Mouse (Mus musculus): ENCODE measurements around the gene Tgm2. TPM values are rescaled to one million over a fixed set of nuclear protein-coding genes. Genes with fewer than 3 reads are reported as not detected.

Tgm2 gene
- polyA plus RNA-seq, 1 experiment from 2014 or later: 109 TPM

GRCm38 (mm10) chr2:158080622-158081241, 65.5 kb downstream of the Tgm2 start:
- peak overlapping the region; percentile 70 for H3K27ac ChIP-seq (replicated peaks)
- WGBS: 56% methylated on average over 9 of the region's 9 CpGs
- peaks cover 5% of the 10 kb centered on the region; the same call in 1 of the 2 replicates for H3K36me3 ChIP-seq (ENCODE audit: control insufficient read depth, insufficient read depth, low read length)
- no peak overlapping the region for H3K4me3 ChIP-seq (ENCODE audit: low read depth, low read length)
- H3K9me3 ChIP-seq (ENCODE audit: control insufficient read depth, low read length): no peaks in the 10 kb centered on the region
- DNase-seq (ENCODE audit: low spot score): peak; percentile 52
- H3K4me2 ChIP-seq (replicated peaks; ENCODE audit: low read depth): no peak overlapping the region
- H3K4me1 ChIP-seq (replicated peaks; ENCODE audit: control insufficient read depth, insufficient read depth): peaks cover 5% of the 10 kb centered on the region; the same call in 1 of the 2 replicates
- peak; percentile 85 for ATAC-seq (ENCODE audit: low FRiP score, low TSS enrichment)
- no peak overlapping the region for H3K9ac ChIP-seq (ENCODE audit: low read length)
- no peaks in the 10 kb centered on the region for H3K27me3 ChIP-seq (ENCODE audit: control insufficient read depth, insufficient read depth, low read length)
- no peak for TF ChIP-seq CTCF (IDR thresholded peaks at IDR 0.05; ENCODE audit: low read depth)
- no peak for TF ChIP-seq EP300 (optimal IDR thresholded peaks at IDR 0.05)

GRCm38 (mm10) chr2:158079843-158080395, 66.3 kb downstream of the Tgm2 start:
- no peaks in the 10 kb centered on the region; the same call in 1 of the 2 replicates for H3K4me1 ChIP-seq (replicated peaks; ENCODE audit: control insufficient read depth, insufficient read depth)
- no peaks in the 10 kb centered on the region for H3K9me3 ChIP-seq (ENCODE audit: control insufficient read depth, low read length)
- H3K27me3 ChIP-seq (ENCODE audit: control insufficient read depth, insufficient read depth, low read length): no peaks in the 10 kb centered on the region
- H3K4me3 ChIP-seq (ENCODE audit: low read depth, low read length): no peak overlapping the region
- ATAC-seq (ENCODE audit: low FRiP score, low TSS enrichment) (peak; percentile 69), DNase-seq (ENCODE audit: low spot score) (peak; percentile 47)
- no peak for TF ChIP-seq EP300 (optimal IDR thresholded peaks at IDR 0.05)
- TF ChIP-seq CTCF (IDR thresholded peaks at IDR 0.05; ENCODE audit: low read depth): peak; percentile 44
- peaks cover 13% of the 10 kb centered on the region; the same call in 1 of the 2 replicates for H3K36me3 ChIP-seq (ENCODE audit: control insufficient read depth, insufficient read depth, low read length)
- peak overlapping the region; percentile 70 for H3K27ac ChIP-seq (replicated peaks)
- no peak overlapping the region for H3K4me2 ChIP-seq (replicated peaks; ENCODE audit: low read depth)
- H3K9ac ChIP-seq (ENCODE audit: low read length): no peak overlapping the region
- WGBS: 40% methylated on average over 9 of the region's 9 CpGs

DNA sequence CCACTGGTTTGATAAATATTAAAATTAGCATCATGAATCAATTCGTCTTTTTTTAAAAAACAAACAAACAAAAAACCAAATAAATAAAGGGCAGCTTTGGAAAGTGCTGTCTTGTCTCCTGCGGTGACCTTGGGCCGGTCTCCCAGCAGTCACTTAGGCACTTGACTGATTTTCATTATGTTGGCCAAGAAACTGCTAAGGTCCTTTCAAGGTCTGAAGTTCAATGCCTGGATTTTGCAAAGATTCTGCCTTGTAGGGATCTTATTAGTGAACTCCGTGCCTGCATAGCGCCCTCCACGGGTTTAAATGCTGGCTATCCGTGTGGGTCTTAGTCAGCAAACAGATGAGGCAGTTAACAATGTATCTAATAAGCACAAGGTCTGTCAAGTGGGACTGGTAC, 67.3 kb downstream of the Tgm2 start:
- Histone ChIP-seq H3K4me2 (replicated peaks; ENCODE audit: low read depth) (no peak overlapping the region), H3K27me3 (ENCODE audit: control insufficient read depth, insufficient read depth, low read length) (no peaks in the 10 kb centered on the region), H3K27ac (replicated peaks) (no peak overlapping the region), H3K4me3 (ENCODE audit: low read depth, low read length) (no peak overlapping the region), H3K4me1 (replicated peaks; ENCODE audit: control insufficient read depth, insufficient read depth) (no peaks in the 10 kb centered on the region), H3K9me3 (ENCODE audit: control insufficient read depth, low read length) (no peaks in the 10 kb centered on the region), H3K36me3 (ENCODE audit: control insufficient read depth, insufficient read depth, low read length) (peaks cover 17% of the 10 kb centered on the region; the same call in 1 of the 2 replicates), H3K9ac (ENCODE audit: low read length) (no peak overlapping the region)
- ATAC-seq (ENCODE audit: low FRiP score, low TSS enrichment) (no peak), DNase-seq (ENCODE audit: low spot score) (no peak)
- WGBS: 82% methylated on average over 7 of the region's 7 CpGs
- TF ChIP-seq EP300 (optimal IDR thresholded peaks at IDR 0.05) (no peak), CTCF (IDR thresholded peaks at IDR 0.05; ENCODE audit: low read depth) (no peak)

DNA sequence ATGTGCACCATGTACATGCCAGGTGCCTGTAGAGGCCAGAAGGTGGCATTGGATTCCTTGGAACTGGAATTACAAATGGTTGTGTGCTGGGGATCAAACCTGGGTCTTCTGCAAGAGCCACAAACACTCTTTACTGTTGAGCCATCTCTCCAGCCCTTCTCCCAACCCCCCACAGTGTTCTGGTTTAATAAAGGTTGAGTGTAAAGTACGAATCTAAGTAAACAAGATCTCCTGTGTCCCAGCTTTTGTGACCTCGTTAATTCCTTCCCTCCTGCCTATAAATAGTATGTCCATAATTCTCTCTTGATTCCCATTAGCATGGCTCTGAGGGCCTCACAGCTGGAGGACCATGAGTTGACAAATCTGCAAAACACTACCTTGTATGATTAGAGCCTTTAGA, 68.3 kb downstream of the Tgm2 start:
- Histone ChIP-seq H3K36me3 (ENCODE audit: control insufficient read depth, insufficient read depth, low read length) (peaks cover 17% of the 10 kb centered on the region; the same call in 1 of the 2 replicates), H3K27ac (replicated peaks) (no peak overlapping the region), H3K27me3 (ENCODE audit: control insufficient read depth, insufficient read depth, low read length) (no peaks in the 10 kb centered on the region), H3K4me1 (replicated peaks; ENCODE audit: control insufficient read depth, insufficient read depth) (no peaks in the 10 kb centered on the region), H3K9me3 (ENCODE audit: control insufficient read depth, low read length) (no peaks in the 10 kb centered on the region), H3K9ac (ENCODE audit: low read length) (no peak overlapping the region), H3K4me3 (ENCODE audit: low read depth, low read length) (no peak overlapping the region), H3K4me2 (replicated peaks; ENCODE audit: low read depth) (no peak overlapping the region)
- TF ChIP-seq CTCF (IDR thresholded peaks at IDR 0.05; ENCODE audit: low read depth): no peak
- TF ChIP-seq EP300 (optimal IDR thresholded peaks at IDR 0.05): no peak
- DNase-seq (ENCODE audit: low spot score): no peak
- WGBS: 45% methylated on average over 2 of the region's 2 CpGs
- no peak for ATAC-seq (ENCODE audit: low FRiP score, low TSS enrichment)

DNA sequence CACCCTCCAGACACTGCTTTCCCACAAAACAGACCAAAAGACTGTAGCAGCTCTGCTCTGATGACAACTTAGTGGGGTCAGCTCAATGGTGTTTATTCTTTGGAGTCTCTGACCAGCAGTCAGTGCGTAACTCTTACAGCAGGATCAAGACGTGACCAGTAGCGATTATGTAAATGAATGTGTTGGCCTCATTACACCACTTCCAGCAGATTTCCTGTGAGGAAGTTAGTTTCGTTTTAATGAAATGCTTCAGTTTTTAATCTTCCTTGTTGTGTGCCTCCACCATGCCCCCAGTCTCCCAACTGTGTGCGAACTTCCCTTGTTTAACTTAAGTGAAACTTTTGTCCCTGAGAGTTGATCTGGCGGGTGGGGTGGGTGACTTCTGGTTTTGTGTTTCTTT, 69.5 kb downstream of the Tgm2 start:
- H3K4me3 ChIP-seq (ENCODE audit: low read depth, low read length): no peak overlapping the region
- no peak overlapping the region for H3K9ac ChIP-seq (ENCODE audit: low read length)
- H3K27me3 ChIP-seq (ENCODE audit: control insufficient read depth, insufficient read depth, low read length): no peaks in the 10 kb centered on the region
- no peak for ATAC-seq (ENCODE audit: low FRiP score, low TSS enrichment)
- H3K36me3 ChIP-seq (ENCODE audit: control insufficient read depth, insufficient read depth, low read length): peaks cover 20% of the 10 kb centered on the region; the same call in 1 of the 2 replicates
- no peak for TF ChIP-seq CTCF (IDR thresholded peaks at IDR 0.05; ENCODE audit: low read depth)
- TF ChIP-seq EP300 (optimal IDR thresholded peaks at IDR 0.05): no peak
- 71% methylated on average over 6 of the region's 6 CpGs for WGBS
- H3K27ac ChIP-seq (replicated peaks): no peak overlapping the region
- DNase-seq (ENCODE audit: low spot score): no peak
- H3K4me1 ChIP-seq (replicated peaks; ENCODE audit: control insufficient read depth, insufficient read depth): no peaks in the 10 kb centered on the region; the same call in 1 of the 2 replicates
- no peaks in the 10 kb centered on the region for H3K9me3 ChIP-seq (ENCODE audit: control insufficient read depth, low read length)
- H3K4me2 ChIP-seq (replicated peaks; ENCODE audit: low read depth): no peak overlapping the region

DNA sequence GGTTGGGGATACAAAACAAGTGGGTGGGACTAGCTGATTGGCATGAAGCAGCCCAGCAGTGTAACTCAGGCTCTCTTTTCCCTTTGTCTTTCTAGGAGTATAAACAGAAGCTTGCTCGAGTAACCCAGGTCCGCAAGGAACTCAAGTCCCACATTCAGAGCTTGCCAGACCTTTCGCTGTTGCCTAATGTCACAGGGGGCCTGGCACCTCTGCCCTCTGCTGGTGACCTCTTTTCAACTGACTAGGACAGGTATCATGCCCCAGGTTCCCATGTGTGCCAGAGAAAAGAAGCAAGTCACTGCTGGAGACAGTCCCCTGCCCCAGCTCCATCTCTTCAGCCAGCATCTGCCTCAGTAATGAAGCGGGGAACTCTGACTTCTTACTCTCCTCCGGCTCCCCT, 71.4 kb downstream of the Tgm2 start:
- no peak for DNase-seq (ENCODE audit: low spot score)
- no peaks in the 10 kb centered on the region for H3K27me3 ChIP-seq (ENCODE audit: control insufficient read depth, insufficient read depth, low read length)
- H3K4me3 ChIP-seq (ENCODE audit: low read depth, low read length): no peak overlapping the region
- no peak overlapping the region for H3K27ac ChIP-seq (replicated peaks)
- H3K9ac ChIP-seq (ENCODE audit: low read length): no peak overlapping the region
- no peak overlapping the region for H3K4me2 ChIP-seq (replicated peaks; ENCODE audit: low read depth)
- peaks cover 26% of the 10 kb centered on the region; the same call in 1 of the 2 replicates for H3K36me3 ChIP-seq (ENCODE audit: control insufficient read depth, insufficient read depth, low read length)
- WGBS: 76% methylated on average over 5 of the region's 5 CpGs
- peaks cover 5% of the 10 kb centered on the region; the same call in 1 of the 2 replicates for H3K4me1 ChIP-seq (replicated peaks; ENCODE audit: control insufficient read depth, insufficient read depth)
- TF ChIP-seq CTCF (IDR thresholded peaks at IDR 0.05; ENCODE audit: low read depth) (no peak), EP300 (optimal IDR thresholded peaks at IDR 0.05) (no peak)
- no peaks in the 10 kb centered on the region for H3K9me3 ChIP-seq (ENCODE audit: control insufficient read depth, low read length)
- no peak for ATAC-seq (ENCODE audit: low FRiP score, low TSS enrichment)
